Comparison of ENCODE assay signal across 8 mouse cellular contexts in the genomic region with DNA sequence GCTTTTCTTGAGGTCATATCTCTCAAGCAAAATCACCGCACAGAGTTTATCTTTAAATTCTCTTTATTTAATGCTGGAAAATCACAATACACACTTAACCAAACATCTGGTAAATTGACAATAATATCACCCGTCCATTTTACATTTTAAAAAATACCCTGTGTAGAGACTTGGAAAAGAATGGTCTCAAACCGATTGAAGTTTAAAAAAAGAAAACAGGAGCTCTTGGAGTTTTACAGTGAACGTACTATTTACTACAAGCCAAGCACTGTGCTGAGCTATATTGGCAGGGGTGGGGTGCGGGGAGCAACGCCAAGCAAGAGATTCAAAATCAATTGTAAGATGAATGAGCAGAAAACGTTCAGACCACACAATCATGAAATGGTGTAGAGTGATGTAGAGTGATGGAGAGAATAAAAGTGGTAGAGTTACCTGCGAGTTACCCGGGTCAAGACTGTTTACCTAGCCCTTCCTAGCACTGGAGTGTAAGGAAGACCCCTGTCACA. TPM values are rescaled to one million over a fixed set of nuclear protein-coding genes. Genes with fewer than 3 reads are reported as not detected.
A peak's percentile ranks its signal among the peaks of the same experiment; 100 is the strongest.
DNase-seq lines count a peak whose midpoint lies in the region; ATAC-seq and TF ChIP-seq lines count a peak whose summit lies in the region.

A gene (plus strand): TSS at position 51 of the 506 bp plus-strand sequence.

- peak within 1 kb of the TSS; percentile 90 for H3K4me2 ChIP-seq in liver, embryonic 13.5 days
- H3K4me2 ChIP-seq in stomach, embryonic 16.5 days (ENCODE audit: low read depth, low read length), result peak within 1 kb of the TSS; percentile 58

- no peak for TF ChIP-seq POLR2A in spleen, adult 2 months (IDR thresholded peaks at IDR 0.05; ENCODE audit: low read depth, low read length)

- no peak for DNase-seq in adrenal gland, postnatal 25 days
- DNase-seq in adrenal gland, adult (ENCODE audit: inconsistent age in 2 of 2, low spot score in 1 of 2), result no peak
- no peak for DNase-seq in spleen, adult 2 months (ENCODE audit: low read depth in 1 of 2, low spot score in 2 of 2)
- DNase-seq in spleen, adult 12 weeks (ENCODE audit: low spot score), result no peak
- no peak for DNase-seq in liver, embryonic 13.5 days
- no peak for DNase-seq in gastrocnemius, postnatal 4 days (ENCODE audit: low spot score in 2 of 2)
- no peak for DNase-seq in kidney, adult 9 months

- H3K9me3 ChIP-seq in liver, embryonic 13.5 days (replicated peaks), result 0 out of 2 replicates have a peak, but pooled peaks cover 5% of the 10 kb centered on the region
- H3K9me3 ChIP-seq in stomach, embryonic 16.5 days (replicated peaks; ENCODE audit: control insufficient read depth, low read length), result no peaks in the 10 kb centered on the region

- H3K9ac ChIP-seq in liver, embryonic 13.5 days, result peak within 1 kb of the TSS; percentile 81
- peak within 1 kb of the TSS; percentile 88 for H3K9ac ChIP-seq in stomach, embryonic 16.5 days (ENCODE audit: low read length)

- H3K4me3 ChIP-seq in spleen, adult 2 months (ENCODE audit: extremely low read depth, insufficient read depth, insufficient read length), result peak within 1 kb of the TSS; percentile 95
- H3K4me3 ChIP-seq in liver, embryonic 13.5 days (replicated peaks), result peak within 1 kb of the TSS; percentile 71
- peak within 1 kb of the TSS; percentile 67 for H3K4me3 ChIP-seq in stomach, embryonic 16.5 days (replicated peaks; ENCODE audit: low read length)

- no peaks in the 10 kb centered on the region for H3K27me3 ChIP-seq in spleen, adult 2 months (ENCODE audit: control insufficient read depth, insufficient read depth, low read length)
- no peaks in the 10 kb centered on the region for H3K27me3 ChIP-seq in liver, embryonic 13.5 days
- no peaks in the 10 kb centered on the region for H3K27me3 ChIP-seq in stomach, embryonic 16.5 days (ENCODE audit: control insufficient read depth, insufficient read depth, low read length)

- 0 out of 2 replicates have a peak, but pooled peaks have one; percentile 0 for ATAC-seq in liver, embryonic 13.5 days (ENCODE audit: low read depth)
- ATAC-seq in stomach, embryonic 16.5 days (ENCODE audit: insufficient read depth, low FRiP score), result no peak

- no peaks in the 10 kb centered on the region; the same call in 1 of the 2 replicates for H3K4me1 ChIP-seq in spleen, adult 2 months (ENCODE audit: control insufficient read depth, insufficient read depth, insufficient read length)
- peaks cover 34% of the 10 kb centered on the region for H3K4me1 ChIP-seq in liver, embryonic 13.5 days (replicated peaks)
- H3K4me1 ChIP-seq in stomach, embryonic 16.5 days (ENCODE audit: control insufficient read depth, insufficient read depth, low read length), result peaks cover 2% of the 10 kb centered on the region; the same call in 1 of the 2 replicates

- peak within 1 kb of the TSS; percentile 88 for H3K27ac ChIP-seq in spleen, adult 2 months (ENCODE audit: insufficient read depth, low read length)
- H3K27ac ChIP-seq in liver, embryonic 13.5 days, result peak within 1 kb of the TSS; percentile 78
- peak within 1 kb of the TSS; percentile 90 for H3K27ac ChIP-seq in stomach, embryonic 16.5 days (ENCODE audit: low read length)

- H3K36me3 ChIP-seq in spleen, adult 2 months (ENCODE audit: control insufficient read depth, insufficient read depth, low read length), result no peaks in the 10 kb centered on the region
- H3K36me3 ChIP-seq in liver, embryonic 13.5 days, result peaks cover 15% of the 10 kb centered on the region
- H3K36me3 ChIP-seq in stomach, embryonic 16.5 days (ENCODE audit: control insufficient read depth, insufficient read depth, low read length), result no peaks in the 10 kb centered on the region

- 61% methylated on average over 9 of the region's 9 CpGs for WGBS in spleen, adult 2 months
- WGBS in liver, embryonic 13.5 days (ENCODE audit: insufficient replicate concordance), result 47% methylated on average over 9 of the region's 9 CpGs
- 41% methylated on average over 9 of the region's 9 CpGs for WGBS in stomach, embryonic 16.5 days

- TF ChIP-seq CTCF in spleen, adult 2 months (IDR thresholded peaks at IDR 0.05; ENCODE audit: extremely low read depth, insufficient read depth, insufficient read length, insufficient replicate concordance), result no peak

RNA-seq across cellular contexts. Expression of the gene that starts here (rescaled TPM):
- total RNA-seq in adrenal gland, postnatal 25 days (2021), result 11.9 and 16.2 TPM in 2 replicates
- polyA plus RNA-seq in spleen, adult 2 months (2012; rRNA removed), result 2.1 TPM in 2 replicates
- 4.8 and 4.9 TPM in 2 replicates for polyA plus RNA-seq in liver, embryonic 13.5 days (2015; fragmentation: Nextera tagmentation; extraction: Ambion mirVana)
- 11.5 and 12.7 TPM in 2 replicates for polyA plus RNA-seq in stomach, embryonic 16.5 days (2015; fragmentation: Nextera tagmentation; extraction: Ambion mirVana)
- 1 to 10 TPM; 7.9 to 8.6 TPM for total RNA-seq in gastrocnemius, postnatal 4 days (2021)
